Mouse (Mus musculus) brain, embryonic 14.5 days (tissue): ENCODE results near the gene Flt4.

Experiments used
- CTCF ChIP-seq: fragments of 200-500 bp; IDR thresholded peaks from 2 replicates; pipeline ENCODE4 v1.5.1; 2012; ENCODE audit warnings: inconsistent platforms, mild to moderate bottlenecking, moderate library complexity, borderline replicate concordance; ENCODE audit not compliant: insufficient read depth, insufficient read length; ENCODE audit errors: extremely low read depth
- POLR2A ChIP-seq: fragments of 200-500 bp; IDR thresholded peaks from 2 replicates; pipeline ENCODE4 v1.6.1; 2012; ENCODE audit warnings: mild to moderate bottlenecking, inconsistent platforms, borderline replicate concordance; ENCODE audit not compliant: poor library complexity, insufficient read depth, insufficient read length, severe bottlenecking; ENCODE audit errors: extremely low read depth

- TF ChIP-seq CTCF (no peak), POLR2A (no peak)
These were observed 49.9 kb downstream of the Flt4 start for GRCm38 (mm10) chr11:49658791-49659469.
